ENCODE assay signal across 13 mouse cellular contexts in genomic region chr14:58487836-58488235, GRCm38 (mm10).
"Had no signal": no experiment of that assay in that cellular context is flagged by ENCODE, and none has a peak within 500 bp of the region (broad histone marks: within the 10 kb centered on the region; RNA-seq: fewer than 3 reads in every experiment).

No protein-coding gene starts in this region.

- H3K36me3 ChIP-seq: liver, embryonic 15.5 days; lung, embryonic 15.5 days; midbrain, embryonic 10.5 days; midbrain, embryonic 12.5 days; neural tube, embryonic 12.5 days had no signal

- DNase-seq: liver, postnatal 0 days; lung, adult 2 months; lung, postnatal 4 days; midbrain, embryonic 14.5 days; right cerebral cortex, postnatal 14 days; thymus, adult 18-20 months; thymus, postnatal 25 days; thymus, postnatal 4 days had no signal

- H3K27me3 ChIP-seq: liver, embryonic 15.5 days; lung, embryonic 15.5 days; midbrain, embryonic 12.5 days; neural tube, embryonic 12.5 days had no signal

- H3K9ac ChIP-seq: liver, embryonic 15.5 days; liver, postnatal 0 days; lung, embryonic 15.5 days; midbrain, embryonic 12.5 days; neural tube, embryonic 12.5 days had no signal

- H3K27ac ChIP-seq: liver, embryonic 15.5 days; lung, embryonic 15.5 days; midbrain, embryonic 10.5 days; midbrain, embryonic 12.5 days; neural tube, embryonic 12.5 days had no signal

- H3K4me1 ChIP-seq: liver, embryonic 15.5 days; lung, embryonic 15.5 days; midbrain, embryonic 10.5 days; midbrain, embryonic 12.5 days; neural tube, embryonic 12.5 days had no signal

- H3K4me3 ChIP-seq: liver, embryonic 15.5 days; lung, embryonic 15.5 days; midbrain, embryonic 10.5 days; midbrain, embryonic 12.5 days; neural tube, embryonic 12.5 days had no signal
